Mouse (Mus musculus) CH12.LX (cell line): ENCODE measurements around the gene Gucy1a1. TPM values are rescaled to one million over a fixed set of nuclear protein-coding genes. Genes with fewer than 3 reads are reported as not detected.

ENCODE experiments used
- DNase-seq: peaks from one replicate; pipeline ENCODE4 v3.0.0-alpha.2; 2013; ENCODE audit errors: extremely low read depth
- H3K27ac ChIP-seq: 2 replicates; pipeline ENCODE4 v1.5.1; 2012; ENCODE audit warnings: low read depth, mild to moderate bottlenecking, control low read depth, moderate library complexity; ENCODE audit not compliant: insufficient read depth
- H3K27me3 ChIP-seq: replicated peaks from 2 replicates; pipeline ENCODE3; 2012; ENCODE audit warnings: inconsistent platforms
- H3K36me3 ChIP-seq, 2 experiments: replicated peaks in 1 of 2; 2 replicates each; pipeline versions ENCODE3 to v1.6.1; 2012; ENCODE audit warnings: inconsistent platforms in 1 of 2, low read length in 1 of 2, mild to moderate bottlenecking in 1 of 2, mixed read lengths in 1 of 2, moderate library complexity in 1 of 2; ENCODE audit not compliant: control insufficient read depth in 1 of 2, insufficient read depth in 1 of 2
- H3K4me1 ChIP-seq, 2 experiments: 2 replicates each; pipeline ENCODE4 v1.6.1; 2012; ENCODE audit warnings: inconsistent platforms in 1 of 2, moderate library complexity in 1 of 2; ENCODE audit not compliant: insufficient read depth in 2 of 2, control insufficient read depth in 1 of 2
- H3K4me2 ChIP-seq: 2 replicates; pipeline ENCODE4 v1.6.1; 2012; ENCODE audit warnings: low read depth, mild to moderate bottlenecking, control low read depth; ENCODE audit not compliant: poor library complexity, insufficient read depth, severe bottlenecking
- H3K4me3 ChIP-seq, 3 experiments: fragments of 150-350 bp in 1 of 3; sonication (generic) in 1 of 3; replicated peaks in 1 of 3; 2 replicates each; pipeline versions ENCODE3 to v1.5.1; 2011 to 2012; ENCODE audit warnings: low read depth in 2 of 3, low read length in 2 of 3, mild to moderate bottlenecking in 2 of 3, moderate library complexity in 2 of 3, control low read depth in 1 of 3, improper control_type of control experiment in 1 of 3, inconsistent platforms in 1 of 3, mixed read lengths in 1 of 3; ENCODE audit not compliant: poor library complexity in 1 of 3
- H3K79me2 ChIP-seq: replicated peaks from 2 replicates; pipeline ENCODE4 v1.6.1; 2012; ENCODE audit warnings: mild to moderate bottlenecking, moderate library complexity; ENCODE audit not compliant: control insufficient read depth, poor library complexity, insufficient read depth, severe bottlenecking; ENCODE audit errors: extremely low read depth
- H3K9ac ChIP-seq: 2 replicates; pipeline ENCODE4 v1.6.1; 2012; ENCODE audit warnings: low read depth, mild to moderate bottlenecking, control low read depth, moderate library complexity; ENCODE audit not compliant: insufficient read depth
- H3K9me3 ChIP-seq: replicated peaks from 2 replicates; pipeline ENCODE3; 2012; ENCODE audit warnings: low read length, inconsistent platforms, mixed read lengths
- BHLHE40 ChIP-seq: IDR thresholded peaks from 2 replicates; pipeline ENCODE4 v1.6.1; 2011; ENCODE audit warnings: mild to moderate bottlenecking, low read depth, low read length, improper control_type of control experiment
- CHD2 ChIP-seq: IDR thresholded peaks from 2 replicates; pipeline ENCODE4 v1.6.1; 2011; ENCODE audit warnings: low read length, improper control_type of control experiment
- E2F4 ChIP-seq: IDR thresholded peaks from 2 replicates; pipeline ENCODE4 v1.6.1; 2011; ENCODE audit warnings: low read depth, low read length, improper control_type of control experiment; ENCODE audit not compliant: insufficient replicate concordance
- ELF1 ChIP-seq: IDR thresholded peaks from 2 replicates; pipeline ENCODE4 v1.6.1; 2014; ENCODE audit warnings: low read depth, mild to moderate bottlenecking, inconsistent platforms, low read length, improper control_type of control experiment
- EP300 ChIP-seq: IDR thresholded peaks from 2 replicates; pipeline ENCODE4 v1.6.1; 2011; ENCODE audit warnings: low read length, improper control_type of control experiment
- ETS1 ChIP-seq: conservative IDR thresholded peaks from 2 replicates; pipeline ENCODE4 v1.6.1; 2012; ENCODE audit warnings: low read depth, mild to moderate bottlenecking, inconsistent platforms, low read length, improper control_type of control experiment, moderate library complexity
- KAT2A ChIP-seq: IDR thresholded peaks from 2 replicates; pipeline ENCODE4 v1.6.1; 2012; ENCODE audit warnings: low read length, improper control_type of control experiment, inconsistent platforms; ENCODE audit not compliant: insufficient replicate concordance
- MXI1 ChIP-seq: IDR thresholded peaks from 2 replicates; pipeline ENCODE4 v1.6.1; 2011; ENCODE audit warnings: mild to moderate bottlenecking, low read depth, low read length, improper control_type of control experiment
- PAX5 ChIP-seq: IDR thresholded peaks from 2 replicates; pipeline ENCODE4 v1.6.1; 2012; ENCODE audit warnings: low read length, inconsistent platforms, mixed read lengths
- POLR2A ChIP-seq: IDR thresholded peaks from 2 replicates; pipeline ENCODE4 v1.6.1; 2011; ENCODE audit warnings: low read depth, mild to moderate bottlenecking, improper control_type of control experiment, low read length
- POLR2AphosphoS2 ChIP-seq: IDR thresholded peaks from 2 replicates; pipeline ENCODE4 v1.6.1; 2011; ENCODE audit warnings: low read depth, low read length, improper control_type of control experiment
- RAD21 ChIP-seq: IDR thresholded peaks from 2 replicates; pipeline ENCODE4 v1.6.1; 2011; ENCODE audit warnings: low read depth, mild to moderate bottlenecking, low read length, improper control_type of control experiment, moderate library complexity
- SIN3A ChIP-seq: IDR thresholded peaks from 2 replicates; pipeline ENCODE4 v1.6.1; 2012; ENCODE audit warnings: low read length, improper control_type of control experiment, inconsistent platforms
- TBP ChIP-seq: conservative IDR thresholded peaks from 2 replicates; pipeline ENCODE4 v1.6.1; 2011; ENCODE audit warnings: low read depth, low read length, improper control_type of control experiment
- TCF12 ChIP-seq: IDR thresholded peaks from 2 replicates; pipeline ENCODE4 v1.6.1; 2014; ENCODE audit warnings: low read depth, mild to moderate bottlenecking, inconsistent platforms, low read length, improper control_type of control experiment
- UBTF ChIP-seq: IDR thresholded peaks from 2 replicates; pipeline ENCODE4 v1.6.1; 2012; ENCODE audit warnings: low read depth, mild to moderate bottlenecking, inconsistent platforms, low read length, improper control_type of control experiment, moderate library complexity
- ZC3H11A ChIP-seq: IDR thresholded peaks from 2 replicates; pipeline ENCODE4 v1.6.1; 2012; ENCODE audit warnings: low read depth, mild to moderate bottlenecking, inconsistent platforms, low read length, improper control_type of control experiment
- ZKSCAN1 ChIP-seq: IDR thresholded peaks from 2 replicates; pipeline ENCODE4 v1.6.1; 2012; ENCODE audit warnings: low read depth, inconsistent platforms, low read length, improper control_type of control experiment, borderline replicate concordance
- ZNF384 ChIP-seq: IDR thresholded peaks from 2 replicates; pipeline ENCODE4 v1.6.1; 2012; ENCODE audit warnings: low read depth, low read length, improper control_type of control experiment, inconsistent platforms
- dilution Hi-C: fragments of 300-500 bp; cut with MboI; formaldehyde crosslinking; loops from 2 replicates; pipeline ENCODE4 v1.14.3; 2020; ENCODE audit warnings: low sequenced_read_pairs; ENCODE audit not compliant: extremely low pct_unique_long_range_greater_than_20kb, extremely low pct_ligation_motif_present
- in situ Hi-C: fragments of 300-500 bp; cut with MboI; formaldehyde crosslinking; loops from 3 replicates; pipeline ENCODE4 v1.14.3; 2019; ENCODE audit warnings: low sequenced_read_pairs, low pct_ligation_motif_present, low pct_unique_long_range_greater_than_20kb, mixed read lengths
- polyA plus RNA-seq: library from polyadenylated mRNA; unstranded; fragments of >175 nt; gene quantifications from 2 replicates; pipeline ENCODE4 v1.2.1, GENCODE M21; 2012; ENCODE audit warnings: low read depth; ENCODE audit not compliant: insufficient read length
- total RNA-seq, 2 experiments: library from RNA; depleted of rRNA; stranded (reverse); fragments of 300-350 nt in 1 of 2; fragments of >200 nt in 1 of 2; gene quantifications; 2 replicates each; pipeline ENCODE4 v1.2.3; 2012 to 2014

Gene Gucy1a1
- total and polyA plus RNA-seq, 3 experiments = not detected

- no peaks in the 10 kb centered on the region for H3K4me1 ChIP-seq
- no peaks in the 10 kb centered on the region for H3K9me3 ChIP-seq
- H3K4me2 ChIP-seq = no peak overlapping the region
- H3K27me3 ChIP-seq = no peaks in the 10 kb centered on the region
- in situ Hi-C loops (loop anchor here (25.0 kb wide), 1 partner anchor 291 kb away; no protein-coding TSS in a partner anchor), dilution Hi-C loops (no loop called here)
- no peaks in the 10 kb centered on the region for H3K36me3 ChIP-seq
- no peak for TF ChIP-seq ETS1
- TF ChIP-seq BHLHE40 = no peak
- no peak for TF ChIP-seq RAD21
- TF ChIP-seq ZC3H11A = no peak
- TF ChIP-seq SIN3A = no peak
- no peak for TF ChIP-seq ELF1
- TF ChIP-seq EP300 = no peak
- TF ChIP-seq PAX5 = no peak
- no peak for DNase-seq
- H3K9ac ChIP-seq = no peak overlapping the region
- no peak overlapping the region for H3K27ac ChIP-seq
- no peaks in the 10 kb centered on the region for H3K79me2 ChIP-seq
- H3K4me3 ChIP-seq = no peak overlapping the region
Measured at GRCm38 (mm10) chr3:82046087-82046486, 99.5 kb downstream of the Gucy1a1 start.

DNA sequence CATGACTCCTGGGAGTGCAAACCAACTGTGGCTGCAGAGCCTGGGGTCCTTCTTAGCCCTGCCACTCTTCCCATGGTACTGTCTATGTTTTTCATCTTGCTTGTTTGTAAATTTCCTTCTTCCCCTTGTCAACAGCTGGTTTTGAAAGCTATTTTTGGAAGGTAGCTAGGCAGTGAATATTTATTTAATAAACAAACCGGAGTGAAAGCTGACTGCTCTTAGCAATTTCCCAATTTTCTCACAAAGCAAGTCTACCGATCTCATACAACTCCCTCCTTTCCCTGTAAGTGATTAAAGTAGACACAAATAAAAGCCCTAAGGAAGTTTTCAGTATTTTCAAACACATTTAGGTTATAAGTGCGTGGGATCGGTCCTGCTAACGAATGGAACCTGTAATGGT lies 100.7 kb downstream of the Gucy1a1 start:
- dilution Hi-C loops = no loop called here
- Histone ChIP-seq H3K4me2 (no peak overlapping the region), H3K9ac (no peak overlapping the region), H3K27me3 (no peaks in the 10 kb centered on the region), H3K36me3 (no peaks in the 10 kb centered on the region), H3K4me1 (no peaks in the 10 kb centered on the region), H3K9me3 (no peaks in the 10 kb centered on the region), H3K79me2 (no peaks in the 10 kb centered on the region), H3K27ac (no peak overlapping the region), H3K4me3 (no peak overlapping the region)
- in situ Hi-C loops = loop anchor here (25.0 kb wide), 1 partner anchor 292 kb away; no protein-coding TSS in a partner anchor
- TF ChIP-seq KAT2A (no peak), POLR2AphosphoS2 (no peak), ZKSCAN1 (no peak), E2F4 (no peak), BHLHE40 (no peak), POLR2A (no peak), UBTF (no peak), TCF12 (no peak), TBP (no peak), CHD2 (no peak), MXI1 (no peak), ZNF384 (no peak)
- DNase-seq = no peak
